Mouse (Mus musculus) embryonic fibroblast, embryonic 13.5 days (primary cell): ENCODE measurements at regions not wholly inside any gene's neighbourhood (a gene's known extent, or its start where the extent isn't known, plus 50 kb on each side); places are given as distances from the start of the nearest gene placed in this dataset.

ENCODE experiments used
- CTCF ChIP-seq: IDR thresholded peaks from 2 replicates; pipeline ENCODE4 v1.5.1; 2011; ENCODE audit warnings: mild to moderate bottlenecking, control low read depth, low read length, moderate library complexity, borderline replicate concordance; ENCODE audit not compliant: insufficient read depth
- POLR2A ChIP-seq: IDR thresholded peaks from 2 replicates; pipeline ENCODE4 v1.6.1; 2011; ENCODE audit warnings: low read depth, mild to moderate bottlenecking, control low read depth, low read length, moderate library complexity

DNA sequence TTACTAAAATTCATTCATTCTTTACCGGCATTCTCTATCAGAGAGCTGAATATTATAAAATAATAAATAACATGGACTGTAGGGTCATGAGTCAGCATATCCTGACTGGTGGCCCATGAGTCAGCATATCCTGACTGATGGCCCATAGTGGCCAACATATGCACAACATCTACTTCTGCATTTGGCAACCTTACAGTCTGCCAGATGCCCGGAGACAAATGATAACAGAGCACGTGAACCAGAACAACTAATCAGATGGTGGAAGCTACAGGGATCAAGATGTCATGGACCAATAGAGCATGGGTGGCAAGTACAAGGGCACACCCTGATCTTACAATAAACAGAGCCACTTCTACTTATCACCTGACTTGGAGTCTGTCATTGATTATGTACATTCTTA lies 849.4 kb upstream of the Msl3l2 start:
- TF ChIP-seq POLR2A (no peak), CTCF (no peak)
